Mouse (Mus musculus) liver, embryonic 12.5 days (tissue): Measurements from ENCODE around the gene Hoxa10. TPM values are rescaled to one million over a fixed set of nuclear protein-coding genes. Genes with fewer than 3 reads are reported as not detected.

Source experiments
- ATAC-seq: fragments of 200-750 bp; cut with Nextera tagmentation; 2 replicates; pipeline ENCODE4 v1.8.0; 2017; ENCODE audit warnings: moderate number of reproducible peaks, mild to moderate bottlenecking, moderate library complexity
- H3K27ac ChIP-seq: fragments of 300-500 bp; sonication (generic); 2 replicates; pipeline ENCODE4 v1.5.1; 2016; ENCODE audit warnings: mild to moderate bottlenecking
- H3K27me3 ChIP-seq: fragments of 300-500 bp; sonication (generic); replicated peaks from 2 replicates; pipeline ENCODE4 v1.6.1; 2016; ENCODE audit warnings: mild to moderate bottlenecking, moderate library complexity
- H3K36me3 ChIP-seq: fragments of 300-500 bp; sonication (generic); 2 replicates; pipeline ENCODE4 v1.6.1; 2016; ENCODE audit warnings: mild to moderate bottlenecking, moderate library complexity
- H3K4me1 ChIP-seq: fragments of 300-500 bp; sonication (generic); 2 replicates; pipeline ENCODE4 v1.6.1; 2016
- H3K4me2 ChIP-seq: fragments of 300-500 bp; sonication (generic); 2 replicates; pipeline ENCODE4 v1.6.1; 2016; ENCODE audit warnings: mild to moderate bottlenecking, moderate library complexity
- H3K4me3 ChIP-seq: fragments of 300-500 bp; sonication (generic); 2 replicates; pipeline ENCODE4 v1.5.1; 2016; ENCODE audit warnings: mild to moderate bottlenecking, moderate library complexity
- H3K9ac ChIP-seq: fragments of 300-500 bp; sonication (generic); 2 replicates; pipeline ENCODE4 v1.6.1; 2016; ENCODE audit warnings: mild to moderate bottlenecking, moderate library complexity
- H3K9me3 ChIP-seq: fragments of 300-500 bp; sonication (generic); replicated peaks from 2 replicates; pipeline ENCODE4 v1.6.1; 2016; ENCODE audit warnings: mild to moderate bottlenecking, moderate library complexity
- WGBS: fragments of 180-500 bp; shearing (Covaris S2); methylation state at CpG from one replicate; pipeline ENCODE4 v1.1.7; 2016; ENCODE audit not compliant: insufficient replicate concordance; 5-methylcytosine and 5-hydroxymethylcytosine counted together
- polyA plus RNA-seq: library from polyadenylated mRNA; unstranded; fragments of >200 nt; fragmentation: Nextera tagmentation; extraction: Ambion mirVana; gene quantifications from 2 replicates; pipeline ENCODE4 v1.2.1, GENCODE M21; 2016

Hoxa10 gene
- polyA plus RNA-seq, 1 experiment from 2014 or later = 0.44 TPM

DNA sequence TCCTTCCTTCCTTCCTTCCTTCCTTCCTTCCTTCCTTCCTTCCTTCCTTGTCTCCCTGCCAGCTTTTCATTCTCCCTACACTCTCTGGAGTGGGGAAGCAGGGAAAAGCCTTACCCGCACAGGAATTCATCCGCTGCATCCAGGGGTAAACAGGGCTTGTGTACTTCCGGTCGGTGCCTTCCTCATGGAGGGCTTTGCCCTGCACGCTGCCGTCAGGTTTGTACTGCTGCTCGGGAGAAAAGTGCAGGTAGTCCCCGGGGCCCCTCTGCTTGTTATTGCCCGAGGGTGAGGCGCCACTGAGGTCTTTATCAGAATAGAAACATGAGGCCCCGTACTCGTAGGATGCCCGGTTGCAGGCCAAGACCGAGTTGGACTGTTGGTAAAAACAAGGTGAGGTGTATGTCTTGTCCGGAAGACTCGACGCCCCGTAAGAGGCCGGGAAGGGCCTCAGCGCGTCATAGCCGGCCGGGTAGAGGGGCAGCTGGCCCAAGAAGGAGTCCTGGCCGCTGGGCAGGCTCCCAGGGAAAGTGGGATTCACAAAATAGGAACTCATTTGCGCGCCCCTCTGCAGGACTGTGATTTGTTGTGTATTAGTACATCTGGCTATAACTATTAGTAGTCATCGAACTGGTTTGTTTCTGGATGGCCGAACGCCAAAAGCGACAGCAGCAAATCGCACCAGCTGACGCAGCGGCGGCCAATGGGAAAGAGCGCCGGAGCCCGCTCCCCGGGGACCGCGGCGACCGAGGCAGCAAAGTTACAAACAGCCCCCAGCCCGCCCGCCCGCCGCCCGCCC lies 32.4 kb downstream of the Hoxa10 start, which contains the start of gene Hoxa6:
Gene Hoxa6, minus strand, starts transcription at position 651 of the 796 bp plus-strand sequence.
- ATAC-seq = no peak
- H3K36me3 ChIP-seq = no peaks in the 10 kb centered on the region
- WGBS = 4% methylated on average over 47 of the region's 47 CpGs
- peak within 1 kb of the TSS; percentile 13 for H3K4me3 ChIP-seq
- no peak within 1 kb of the TSS for H3K9ac ChIP-seq
- peak within 1 kb of the TSS; percentile 43 for H3K4me2 ChIP-seq
- peaks cover 18% of the 10 kb centered on the region for H3K4me1 ChIP-seq
- H3K27ac ChIP-seq = no peak within 1 kb of the TSS
- peaks cover 100% of the 10 kb centered on the region for H3K27me3 ChIP-seq
- H3K9me3 ChIP-seq = no peaks in the 10 kb centered on the region

DNA sequence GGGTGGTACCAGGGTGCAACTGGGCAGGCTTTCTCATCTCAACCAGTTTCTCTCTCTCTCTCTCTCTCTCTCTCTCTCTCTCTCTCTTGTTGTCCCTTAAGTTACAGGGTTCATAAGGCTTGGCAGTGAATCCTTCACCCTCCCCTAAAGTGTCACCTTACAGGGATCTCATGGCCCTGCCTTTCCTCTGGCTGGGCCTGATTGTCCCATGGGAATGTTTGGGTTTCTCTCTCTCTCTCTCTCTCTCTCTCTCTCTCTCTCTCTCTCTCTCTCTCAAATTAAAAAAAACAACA lies 33.0 kb downstream of the Hoxa10 start:
- H3K4me2 ChIP-seq = no peak overlapping the region
- no peak overlapping the region for H3K4me3 ChIP-seq
- H3K9ac ChIP-seq = no peak overlapping the region
- H3K4me1 ChIP-seq = peaks cover 14% of the 10 kb centered on the region
- H3K36me3 ChIP-seq = no peaks in the 10 kb centered on the region
- no peak overlapping the region for H3K27ac ChIP-seq
- no peak for ATAC-seq
- no peaks in the 10 kb centered on the region for H3K9me3 ChIP-seq
- peaks cover 100% of the 10 kb centered on the region for H3K27me3 ChIP-seq

DNA sequence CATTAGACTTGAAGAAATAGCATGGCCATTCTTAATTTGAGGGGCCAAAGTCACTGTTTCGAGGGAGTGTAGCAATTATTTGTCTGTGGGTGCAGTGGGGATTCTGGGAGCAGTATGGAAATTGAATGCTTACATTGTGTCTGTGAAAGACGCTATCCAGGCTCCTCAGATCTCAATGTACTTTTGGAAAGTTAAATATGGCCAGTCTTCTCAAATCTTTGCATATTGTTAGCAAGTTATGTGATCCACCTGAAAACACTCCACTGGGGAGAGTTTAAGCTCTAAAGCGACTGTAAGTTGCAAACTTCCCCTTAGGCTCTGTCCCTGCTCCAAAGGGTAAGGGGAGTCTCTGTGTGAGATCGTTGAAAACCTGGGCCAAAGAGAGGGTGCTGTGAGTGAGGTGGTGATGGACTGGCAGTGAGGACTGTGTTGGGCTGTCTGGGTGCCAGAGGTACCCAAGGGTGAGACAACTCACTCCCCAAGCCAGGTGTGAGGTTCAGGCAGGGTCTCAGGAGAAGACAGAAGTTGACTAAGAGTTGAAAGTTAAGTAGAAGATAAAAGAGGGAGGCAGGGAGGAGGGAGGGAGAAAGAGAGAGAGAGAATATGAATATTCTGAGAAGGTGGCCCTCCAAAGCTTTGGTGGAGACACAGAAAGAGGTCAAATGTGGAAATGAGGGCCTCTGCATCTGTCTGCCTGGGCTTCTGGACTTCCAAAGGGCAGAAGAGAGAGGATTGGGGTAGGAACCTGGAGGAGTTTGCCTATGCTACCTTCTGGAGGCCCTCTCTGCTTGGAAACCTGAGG lies 33.6 kb downstream of the Hoxa10 start:
- 6% methylated on average over 4 of the region's 4 CpGs for WGBS

GRCm38 (mm10) chr6:52205638-52206621 lies 34.7 kb downstream of the Hoxa10 start:
- no peak overlapping the region for H3K27ac ChIP-seq

More for the DNA sequence above, 33.6 kb downstream of the Hoxa10 start:
- Histone ChIP-seq H3K4me3 (no peak overlapping the region), H3K9me3 (no peaks in the 10 kb centered on the region), H3K27me3 (peaks cover 100% of the 10 kb centered on the region), H3K4me2 (no peak overlapping the region), H3K9ac (no peak overlapping the region), H3K36me3 (no peaks in the 10 kb centered on the region), H3K27ac (no peak overlapping the region), H3K4me1 (peaks cover 13% of the 10 kb centered on the region)
- no peak for ATAC-seq

GRCm38 (mm10) chr6:52205221-52205620 lies 35.4 kb downstream of the Hoxa10 start:
- H3K4me3 ChIP-seq = no peak overlapping the region
- H3K4me1 ChIP-seq = peaks cover 8% of the 10 kb centered on the region; the same call in 1 of the 2 replicates
- no peaks in the 10 kb centered on the region for H3K9me3 ChIP-seq
- WGBS = 7% methylated on average over 14 of the region's 14 CpGs
- ATAC-seq = no peak
- no peak overlapping the region for H3K4me2 ChIP-seq
- no peak overlapping the region for H3K9ac ChIP-seq
- H3K36me3 ChIP-seq = no peaks in the 10 kb centered on the region
- H3K27me3 ChIP-seq = peaks cover 100% of the 10 kb centered on the region
- no peak overlapping the region for H3K27ac ChIP-seq

More at GRCm38 (mm10) chr6:52205638-52206621, 34.7 kb downstream of the Hoxa10 start:
- Histone ChIP-seq H3K4me1 (peaks cover 8% of the 10 kb centered on the region; the same call in 1 of the 2 replicates), H3K4me2 (0 out of 2 replicates have a peak overlapping the region, but pooled peaks have one; percentile 5), H3K36me3 (no peaks in the 10 kb centered on the region), H3K9me3 (no peaks in the 10 kb centered on the region), H3K9ac (no peak overlapping the region), H3K27me3 (peaks cover 100% of the 10 kb centered on the region), H3K4me3 (no peak overlapping the region)
- ATAC-seq = no peak
- WGBS = 6% methylated on average over 55 of the region's 55 CpGs

GRCm38 (mm10) chr6:52204050-52204752 lies 36.5 kb downstream of the Hoxa10 start, which contains the start of gene Hoxa5:
Gene Hoxa5 (minus strand): TSS chr6:52204587.
- no peak within 1 kb of the TSS for H3K27ac ChIP-seq

GRCm38 (mm10) chr6:52203371-52204049 lies 37.1 kb downstream of the Hoxa10 start:
- peak overlapping the region; percentile 68 for H3K4me2 ChIP-seq
- H3K9me3 ChIP-seq = no peaks in the 10 kb centered on the region
- H3K9ac ChIP-seq = peak overlapping the region; percentile 61
- H3K36me3 ChIP-seq = no peaks in the 10 kb centered on the region
- peaks cover 8% of the 10 kb centered on the region; the same call in 1 of the 2 replicates for H3K4me1 ChIP-seq
- no peak for ATAC-seq
- peak overlapping the region; percentile 53 for H3K4me3 ChIP-seq
- H3K27me3 ChIP-seq = peaks cover 100% of the 10 kb centered on the region
- H3K27ac ChIP-seq = no peak overlapping the region
- under 1% methylated on average over 44 of the region's 46 CpGs for WGBS

More at GRCm38 (mm10) chr6:52204050-52204752, 36.5 kb downstream of the Hoxa10 start, which contains the start of gene Hoxa5:
- Histone ChIP-seq H3K36me3 (no peaks in the 10 kb centered on the region), H3K9ac (peak within 1 kb of the TSS; percentile 61), H3K27me3 (peaks cover 100% of the 10 kb centered on the region), H3K9me3 (no peaks in the 10 kb centered on the region), H3K4me1 (peaks cover 8% of the 10 kb centered on the region; the same call in 1 of the 2 replicates), H3K4me3 (peak within 1 kb of the TSS; percentile 53), H3K4me2 (peak within 1 kb of the TSS; percentile 68)
- no peak for ATAC-seq
- under 1% methylated on average over 64 of the region's 65 CpGs for WGBS

- no peak overlapping the region for H3K27ac ChIP-seq
- no peak for ATAC-seq
- WGBS = under 1% methylated on average over 10 of the region's 10 CpGs
- H3K36me3 ChIP-seq = no peaks in the 10 kb centered on the region
- peak overlapping the region; percentile 68 for H3K4me2 ChIP-seq
- H3K4me1 ChIP-seq = peaks cover 8% of the 10 kb centered on the region; the same call in 1 of the 2 replicates
- peaks cover 100% of the 10 kb centered on the region for H3K27me3 ChIP-seq
- H3K9me3 ChIP-seq = no peaks in the 10 kb centered on the region
- peak overlapping the region; percentile 61 for H3K9ac ChIP-seq
- peak overlapping the region; percentile 53 for H3K4me3 ChIP-seq
These were observed 37.6 kb downstream of the Hoxa10 start for GRCm38 (mm10) chr6:52203121-52203370.

DNA sequence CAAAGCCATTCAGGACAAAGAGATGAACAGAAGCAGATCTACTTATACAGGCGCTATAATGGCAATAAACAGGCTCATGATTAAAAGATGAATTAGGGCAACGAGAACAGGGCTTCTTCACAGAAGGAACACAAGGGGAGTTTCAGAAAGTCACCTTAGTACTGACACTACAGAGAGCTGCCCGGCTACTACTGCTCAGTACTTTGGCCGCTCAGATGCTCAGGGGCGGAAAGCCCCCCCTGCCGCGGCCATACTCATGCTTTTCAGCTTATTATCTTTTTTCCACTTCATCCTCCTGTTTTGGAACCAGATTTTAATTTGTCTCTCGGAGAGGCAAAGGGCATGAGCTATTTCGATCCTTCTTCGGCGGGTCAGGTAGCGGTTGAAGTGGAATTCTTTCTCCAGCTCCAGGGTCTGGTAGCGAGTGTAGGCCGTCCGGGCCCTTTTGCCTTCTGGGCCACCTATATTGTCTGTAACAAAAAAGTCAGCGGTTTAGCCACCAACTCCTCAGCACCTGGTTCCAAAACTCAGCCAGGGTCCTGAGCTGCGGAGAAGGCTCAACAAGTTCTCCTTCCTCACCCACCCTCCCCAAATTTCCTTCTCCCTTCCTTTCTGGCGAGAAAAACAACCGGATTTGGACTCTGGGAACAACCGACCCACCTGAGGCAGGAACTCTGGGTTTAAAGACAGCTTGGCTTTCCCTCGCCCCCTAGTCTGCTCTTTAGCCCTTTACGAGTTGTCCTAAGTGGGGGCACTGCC lies 38.1 kb downstream of the Hoxa10 start:
- Histone ChIP-seq H3K4me1 (peaks cover 8% of the 10 kb centered on the region; the same call in 1 of the 2 replicates), H3K9ac (0 out of 2 replicates have a peak overlapping the region, but pooled peaks have one; percentile 61), H3K27me3 (peaks cover 100% of the 10 kb centered on the region), H3K4me3 (peak overlapping the region; percentile 53), H3K36me3 (no peaks in the 10 kb centered on the region), H3K4me2 (peak overlapping the region; percentile 68), H3K27ac (no peak overlapping the region), H3K9me3 (no peaks in the 10 kb centered on the region)
- no peak for ATAC-seq
- WGBS = 9% methylated on average over 22 of the region's 22 CpGs

DNA sequence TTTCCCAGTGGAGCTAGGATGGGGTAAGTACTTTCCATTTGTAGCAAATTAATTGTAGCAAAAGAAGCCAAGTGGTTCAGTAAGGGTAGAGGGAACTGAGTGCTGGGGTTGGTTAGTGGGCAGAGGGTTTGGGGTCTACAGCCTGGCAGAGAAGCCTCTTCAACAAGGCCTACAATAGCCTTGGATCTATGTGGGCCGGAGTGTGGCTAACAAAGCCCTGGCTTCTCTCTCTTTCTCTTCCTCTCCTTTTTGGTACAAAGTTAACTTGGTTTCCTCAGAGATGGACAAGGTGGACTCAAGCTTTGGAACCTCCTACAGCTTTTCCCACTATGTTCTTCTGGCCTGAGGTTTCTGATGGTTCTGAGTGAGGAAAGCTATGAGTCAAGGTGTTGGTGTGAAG lies 39.4 kb downstream of the Hoxa10 start:
- Histone ChIP-seq H3K27ac (no peak overlapping the region), H3K9ac (no peak overlapping the region)

More for the DNA sequence above, 39.4 kb downstream of the Hoxa10 start:
- Histone ChIP-seq H3K4me3 (no peak overlapping the region), H3K36me3 (no peaks in the 10 kb centered on the region), H3K4me2 (no peak overlapping the region), H3K4me1 (peaks cover 8% of the 10 kb centered on the region; the same call in 1 of the 2 replicates), H3K9me3 (no peaks in the 10 kb centered on the region), H3K27me3 (peaks cover 100% of the 10 kb centered on the region)
- no peak for ATAC-seq
- 50% methylated on average over 1 of the region's 1 CpGs for WGBS
